ENCODE assay signal across 9 mouse cellular contexts in the genomic region with DNA sequence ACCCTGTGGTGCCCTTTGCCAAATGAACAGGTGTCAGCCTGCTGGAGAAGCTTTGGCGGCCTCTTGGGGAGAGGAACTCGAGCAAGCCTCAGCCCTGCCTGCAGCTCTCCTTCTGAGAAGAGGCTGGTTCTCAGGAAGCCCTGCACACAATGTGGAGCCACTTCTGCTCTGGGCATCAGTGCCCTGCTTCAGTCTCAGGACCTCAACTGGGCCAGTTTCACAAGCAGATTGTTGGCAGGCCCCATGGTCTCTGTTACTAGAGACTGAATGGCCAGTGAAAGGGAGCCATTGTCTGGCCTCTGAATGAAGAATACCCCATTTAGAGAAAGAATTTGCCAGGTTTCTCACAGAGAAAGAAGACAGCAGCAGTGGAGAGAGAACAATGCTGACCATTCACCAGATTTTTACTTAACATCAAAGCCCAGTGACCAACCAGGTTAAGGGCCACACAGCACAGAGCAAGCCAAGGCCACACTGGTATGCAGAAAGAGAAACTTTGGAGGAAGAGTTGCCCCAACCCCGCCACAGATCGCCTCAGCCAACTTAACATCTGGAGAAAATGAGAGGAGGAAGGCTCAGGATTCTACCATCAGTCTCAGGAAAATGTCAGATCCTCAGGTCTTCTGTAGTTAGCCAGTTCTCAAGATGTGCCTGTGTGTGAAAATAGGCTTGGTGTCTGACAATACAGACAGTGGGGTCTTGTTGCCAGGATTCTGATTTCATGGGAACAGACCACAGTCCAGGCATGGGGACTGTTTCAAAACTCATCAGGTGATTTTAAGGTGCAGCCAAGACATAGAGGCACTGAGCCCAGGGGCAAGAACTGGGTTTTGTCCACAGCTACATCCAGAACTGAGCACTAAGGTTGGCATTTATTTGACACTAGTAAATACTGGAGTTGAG. TPM values are rescaled to one million over a fixed set of nuclear protein-coding genes. Genes with fewer than 3 reads are reported as not detected.
DNase-seq lines count a peak whose midpoint lies in the region; ATAC-seq and TF ChIP-seq lines count a peak whose summit lies in the region.
"Had no signal": no experiment of that assay in that cellular context is flagged by ENCODE, and none has a peak within 500 bp of the region (broad histone marks: within the 10 kb centered on the region; RNA-seq: fewer than 3 reads in every experiment).

No protein-coding gene starts in this region.

- no peak overlapping the region for H3K4me2 ChIP-seq in hindbrain, postnatal 0 days (ENCODE audit: low read depth, low read length)
- H3K4me2 ChIP-seq in midbrain, embryonic 15.5 days, result no peak overlapping the region
- H3K4me2 ChIP-seq: liver, embryonic 15.5 days had no signal

- H3K4me1 ChIP-seq in embryonic facial prominence, embryonic 10.5 days, result peaks cover 10% of the 10 kb centered on the region
- 0 out of 2 replicates have a peak, but pooled peaks cover 4% of the 10 kb centered on the region for H3K4me1 ChIP-seq in hindbrain, postnatal 0 days (ENCODE audit: insufficient read depth, low read length)
- H3K4me1 ChIP-seq in midbrain, embryonic 15.5 days, result 0 out of 2 replicates have a peak, but pooled peaks cover 3% of the 10 kb centered on the region
- H3K4me1 ChIP-seq: liver, embryonic 15.5 days had no signal

- H3K9me3 ChIP-seq in embryonic facial prominence, embryonic 10.5 days, result no peaks in the 10 kb centered on the region
- no peaks in the 10 kb centered on the region for H3K9me3 ChIP-seq in hindbrain, postnatal 0 days (ENCODE audit: low read length)
- no peaks in the 10 kb centered on the region for H3K9me3 ChIP-seq in midbrain, embryonic 15.5 days
- H3K9me3 ChIP-seq: liver, embryonic 15.5 days had no signal

- DNase-seq in cerebellum, adult 8-10 months, result peak; percentile 10
- DNase-seq in embryonic facial prominence, embryonic 10.5 days (ENCODE audit: low spot score), result no peak
- peak; percentile 73 for DNase-seq in hindbrain, postnatal 0 days (ENCODE audit: low spot score)
- no peak for DNase-seq in testis, postnatal 14 days (ENCODE audit: low spot score)
- DNase-seq in yolk sac, embryonic 10.5 days (ENCODE audit: low spot score), result no peak
- no peak for DNase-seq in testis, postnatal 10 days (ENCODE audit: low spot score)
- no peak for DNase-seq in liver

- H3K4me3 ChIP-seq in embryonic facial prominence, embryonic 10.5 days, result no peak overlapping the region
- H3K4me3 ChIP-seq in hindbrain, postnatal 0 days (ENCODE audit: low read length), result no peak overlapping the region
- H3K4me3 ChIP-seq in midbrain, embryonic 15.5 days, result no peak overlapping the region
- H3K4me3 ChIP-seq: liver, embryonic 15.5 days had no signal

- no peaks in the 10 kb centered on the region for H3K36me3 ChIP-seq in embryonic facial prominence, embryonic 10.5 days (replicated peaks)
- H3K36me3 ChIP-seq in hindbrain, postnatal 0 days (ENCODE audit: insufficient read depth, low read length), result no peaks in the 10 kb centered on the region
- H3K36me3 ChIP-seq in midbrain, embryonic 15.5 days (replicated peaks), result no peaks in the 10 kb centered on the region
- H3K36me3 ChIP-seq: liver, embryonic 15.5 days had no signal

- no peaks in the 10 kb centered on the region for H3K27me3 ChIP-seq in embryonic facial prominence, embryonic 10.5 days (replicated peaks; ENCODE audit: low read depth, poor library complexity, severe bottlenecking)
- no peaks in the 10 kb centered on the region for H3K27me3 ChIP-seq in hindbrain, postnatal 0 days (ENCODE audit: insufficient read depth, low read length)
- H3K27me3 ChIP-seq in midbrain, embryonic 15.5 days (replicated peaks), result no peaks in the 10 kb centered on the region
- H3K27me3 ChIP-seq: liver, embryonic 15.5 days had no signal

- TF ChIP-seq CTCF in hindbrain, postnatal 0 days (IDR thresholded peaks at IDR 0.05; ENCODE audit: low read depth), result no peak

- H3K9ac ChIP-seq in hindbrain, postnatal 0 days (replicated peaks; ENCODE audit: low read length), result no peak overlapping the region
- H3K9ac ChIP-seq in midbrain, embryonic 15.5 days, result no peak overlapping the region
- H3K9ac ChIP-seq: liver, embryonic 15.5 days had no signal

- WGBS in embryonic facial prominence, embryonic 10.5 days, result 25% methylated on average over 4 of the region's 4 CpGs
- 20% methylated on average over 4 of the region's 4 CpGs for WGBS in hindbrain, postnatal 0 days
- 39% methylated on average over 4 of the region's 4 CpGs for WGBS in midbrain, embryonic 15.5 days

- ATAC-seq in hindbrain, postnatal 0 days, result peak; percentile 94
- ATAC-seq in midbrain, embryonic 15.5 days (replicated peaks), result no peak; the same call in 1 of the 2 replicates

- peak overlapping the region; percentile 3; the same call in 1 of the 2 replicates for H3K27ac ChIP-seq in embryonic facial prominence, embryonic 10.5 days (replicated peaks)
- H3K27ac ChIP-seq in hindbrain, postnatal 0 days, result peak overlapping the region; percentile 61
- H3K27ac ChIP-seq in midbrain, embryonic 15.5 days, result peak overlapping the region; percentile 43; the same call in 1 of the 2 replicates
- H3K27ac ChIP-seq: liver, embryonic 15.5 days had no signal

RNA-seq across cellular contexts. Expression of a gene that starts 21.2 kb away (rescaled TPM):
- 0.08 and 0.24 TPM in 2 replicates for polyA plus RNA-seq in embryonic facial prominence, embryonic 10.5 days (2016; fragmentation: Nextera tagmentation; extraction: Ambion mirVana)
- total RNA-seq in hindbrain, postnatal 0 days (2014; rRNA removed), result 0.07 TPM in 1 of 2 replicates, not detected in the other
- polyA plus RNA-seq in hindbrain, postnatal 0 days (2015; fragmentation: Nextera tagmentation; extraction: Ambion mirVana), result not detected in 2 replicates
- polyA plus RNA-seq in midbrain, embryonic 15.5 days (2015; fragmentation: Nextera tagmentation; extraction: Ambion mirVana), result not detected in 2 replicates

Comparison
In these comparisons a context has a peak if more than half of its experiments do, and no peak if none do; other contexts are left out.
1. DNase-seq: peak in cerebellum, adult 8-10 months (single experiment) and hindbrain, postnatal 0 days (single experiment); none in embryonic facial prominence, embryonic 10.5 days (single experiment), testis, postnatal 14 days (single experiment), yolk sac, embryonic 10.5 days (single experiment), testis, postnatal 10 days (single experiment) and liver (single experiment).
2. H3K27ac ChIP-seq: peak in every context shown above with its lines; median percentile 61 in hindbrain, postnatal 0 days; 43 in midbrain, embryonic 15.5 days; 3 in embryonic facial prominence, embryonic 10.5 days.